Mouse (Mus musculus): ENCODE measurements around the gene Ralgps2. TPM values are rescaled to one million over a fixed set of nuclear protein-coding genes. Genes with fewer than 3 reads are reported as not detected.

Ralgps2 gene
- polyA plus RNA-seq, 1 experiment, result 29.1 TPM

- TF ChIP-seq POLR2A (IDR thresholded peaks at IDR 0.05; ENCODE audit: low read depth, low read length), result no peak
- no peak for TF ChIP-seq CTCF (IDR thresholded peaks at IDR 0.05; ENCODE audit: extremely low read depth, insufficient read depth, insufficient read length, insufficient replicate concordance)
- Histone ChIP-seq H3K27ac (ENCODE audit: insufficient read depth, low read length) (no peak overlapping the region), H3K36me3 (ENCODE audit: control insufficient read depth, insufficient read depth, low read length) (no peaks in the 10 kb centered on the region), H3K4me1 (ENCODE audit: control insufficient read depth, insufficient read depth, insufficient read length) (no peaks in the 10 kb centered on the region), H3K4me3 (ENCODE audit: extremely low read depth, insufficient read depth, insufficient read length) (no peak overlapping the region), H3K27me3 (ENCODE audit: control insufficient read depth, insufficient read depth, low read length) (no peaks in the 10 kb centered on the region)
- DNase-seq (ENCODE audit: low read depth in 1 of 2, low spot score in 2 of 2), result no peak
- 54% methylated on average over 15 of the region's 15 CpGs for WGBS
Measured at GRCm38 (mm10) chr1:156754608-156755413, 184.6 kb downstream of the Ralgps2 start.

Other genes starting within 250 kb of the Ralgps2 start
- 8.9 and 9.6 TPM in 2 replicates for gene Fam20b, start 220.5 kb downstream of the Ralgps2 start, polyA plus RNA-seq (2012; rRNA removed)
- gene Angptl1, start 101.1 kb downstream of the Ralgps2 start, polyA plus RNA-seq (2012; rRNA removed), result 0.02 TPM in 1 of 2 replicates, not detected in the other
- gene Tex35, start 169.1 kb upstream of the Ralgps2 start, polyA plus RNA-seq (2012; rRNA removed), result not detected in 2 replicates